Mouse (Mus musculus) liver, postnatal 0 days (tissue): Measurements from ENCODE around the gene Pafah1b3.

Source experiments
- CTCF ChIP-seq: sonication (generic); IDR thresholded peaks from 2 replicates; pipeline ENCODE4 v1.5.1; 2016; ENCODE audit warnings: antibody characterized with exemption, low read depth
- EP300 ChIP-seq: IDR thresholded peaks from 2 replicates; pipeline ENCODE4 v1.6.1; 2016; ENCODE audit warnings: antibody characterized with exemption, low read depth, mild to moderate bottlenecking

GRCm38 (mm10) chr7:25267301-25267750 is 30.5 kb downstream of the Pafah1b3 start, which contains the start of gene Cic:
- no peak for TF ChIP-seq CTCF
- TF ChIP-seq EP300: peak; percentile 13; the same call in 1 of the 2 replicates
